Mouse (Mus musculus) midbrain, embryonic 16.5 days (tissue): Measurements from ENCODE around the gene Pi4k2b. TPM values are rescaled to one million over a fixed set of nuclear protein-coding genes. Genes with fewer than 3 reads are reported as not detected.

Source experiments
- ATAC-seq: fragments of 200-750 bp; cut with Nextera tagmentation; 2 replicates; pipeline ENCODE4 v1.8.0; 2017; ENCODE audit warnings: moderate TSS enrichment
- H3K27ac ChIP-seq: fragments of 300-500 bp; sonication (generic); 2 replicates; pipeline ENCODE4 v1.5.1; 2014; ENCODE audit warnings: mild to moderate bottlenecking, low read length, mixed read lengths
- H3K27me3 ChIP-seq: fragments of 300-500 bp; sonication (generic); 2 replicates; pipeline ENCODE4 v1.6.1; 2014; ENCODE audit warnings: low read depth, low read length, mixed read lengths; ENCODE audit not compliant: control insufficient read depth, insufficient read depth
- H3K36me3 ChIP-seq: fragments of 300-500 bp; sonication (generic); 2 replicates; pipeline ENCODE4 v1.6.1; 2014; ENCODE audit warnings: mild to moderate bottlenecking, low read length, moderate library complexity, mixed read lengths; ENCODE audit not compliant: control insufficient read depth, insufficient read depth
- H3K4me1 ChIP-seq: fragments of 300-500 bp; sonication (generic); 2 replicates; pipeline ENCODE4 v1.6.1; 2014; ENCODE audit warnings: mild to moderate bottlenecking, low read length, mixed read lengths; ENCODE audit not compliant: control insufficient read depth, insufficient read depth
- H3K4me2 ChIP-seq: fragments of 300-500 bp; sonication (generic); 2 replicates; pipeline ENCODE4 v1.6.1; 2014; ENCODE audit warnings: mild to moderate bottlenecking, low read length, mixed read lengths
- H3K4me3 ChIP-seq: fragments of 300-500 bp; sonication (generic); 2 replicates; pipeline ENCODE4 v1.5.1; 2014; ENCODE audit warnings: low read depth, mild to moderate bottlenecking, low read length, moderate library complexity, mixed read lengths
- H3K9ac ChIP-seq: fragments of 300-500 bp; sonication (generic); 2 replicates; pipeline ENCODE4 v1.6.1; 2014; ENCODE audit warnings: low read depth, low read length, mixed read lengths
- H3K9me3 ChIP-seq: fragments of 300-500 bp; sonication (generic); replicated peaks from 2 replicates; pipeline ENCODE4 v1.6.1; 2014; ENCODE audit warnings: mild to moderate bottlenecking, low read length, mixed read lengths; ENCODE audit not compliant: control insufficient read depth, poor library complexity, severe bottlenecking
- WGBS: fragments of 180-500 bp; shearing (Covaris S2); extraction: QIAGEN DNeasy Blood & Tissue Kit; methylation state at CpG from one replicate; pipeline ENCODE4 v1.1.7; 2014; 5-methylcytosine and 5-hydroxymethylcytosine counted together
- polyA plus RNA-seq: library from polyadenylated mRNA; unstranded; fragments of >200 nt; fragmentation: Nextera tagmentation; extraction: Ambion mirVana; gene quantifications from 2 replicates; pipeline ENCODE4 v1.2.1, GENCODE M21; 2015

Pi4k2b gene
- polyA plus RNA-seq, 1 experiment from 2014 or later: 2.8 TPM

GRCm38 (mm10) chr5:52813312-52813711 is 71.9 kb downstream of the Pi4k2b start:
- no peak overlapping the region for H3K4me2 ChIP-seq
- no peaks in the 10 kb centered on the region for H3K4me1 ChIP-seq
- H3K27ac ChIP-seq: no peak overlapping the region
- H3K36me3 ChIP-seq: peaks cover 2% of the 10 kb centered on the region
- no peak for ATAC-seq
- no peak overlapping the region for H3K9ac ChIP-seq
- 95% methylated on average over 7 of the region's 7 CpGs for WGBS
- H3K27me3 ChIP-seq: no peaks in the 10 kb centered on the region
- H3K9me3 ChIP-seq: no peaks in the 10 kb centered on the region
- no peak overlapping the region for H3K4me3 ChIP-seq

GRCm38 (mm10) chr5:52818676-52819075 is 77.3 kb downstream of the Pi4k2b start:
- H3K9me3 ChIP-seq: no peaks in the 10 kb centered on the region
- H3K4me1 ChIP-seq: no peaks in the 10 kb centered on the region
- no peak for ATAC-seq
- no peak overlapping the region for H3K9ac ChIP-seq
- H3K4me2 ChIP-seq: no peak overlapping the region
- 96% methylated on average over 7 of the region's 7 CpGs for WGBS
- H3K27ac ChIP-seq: no peak overlapping the region
- H3K4me3 ChIP-seq: no peak overlapping the region
- no peaks in the 10 kb centered on the region for H3K27me3 ChIP-seq
- H3K36me3 ChIP-seq: no peaks in the 10 kb centered on the region; the same call in none of the 2 replicates

Other genes starting within 250 kb of the Pi4k2b start
- gene Lgi2, start 175.1 kb upstream of the Pi4k2b start, polyA plus RNA-seq: 4.3 and 5.6 TPM in 2 replicates
- gene Sepsecs, start 71.9 kb upstream of the Pi4k2b start, polyA plus RNA-seq: 7.4 and 7.9 TPM in 2 replicates
- 11.1 and 11.3 TPM in 2 replicates for gene Zcchc4, start 33.8 kb downstream of the Pi4k2b start, polyA plus RNA-seq
- 115 and 117 TPM in 2 replicates for gene Anapc4, start 92.4 kb downstream of the Pi4k2b start, polyA plus RNA-seq